Mouse (Mus musculus): ENCODE measurements at regions not wholly inside any gene's neighbourhood (a gene's known extent, or its start where the extent isn't known, plus 50 kb on each side); places are given as distances from the start of the nearest gene placed in this dataset.

DNA sequence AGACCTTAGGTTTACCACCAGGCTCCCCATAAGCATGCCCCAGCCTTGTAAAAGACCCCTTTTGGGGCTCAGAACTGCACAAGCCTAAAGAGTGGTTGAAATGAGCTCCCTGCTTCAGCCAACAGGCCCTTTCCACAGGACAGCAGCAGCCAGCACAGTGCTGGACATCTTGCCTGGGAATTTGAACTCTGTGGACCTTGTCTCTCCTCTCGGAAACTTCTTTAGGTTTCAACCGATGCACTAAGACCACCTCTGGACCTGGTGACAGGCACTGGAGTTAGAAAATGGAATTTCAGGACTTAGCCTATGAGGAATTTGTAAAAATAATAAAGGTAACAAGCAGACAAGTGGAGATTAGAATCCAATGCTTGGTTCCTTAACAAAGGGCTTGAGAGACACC lies 51.2 kb upstream of the Lclat1 start:
- TF ChIP-seq CTCF (IDR thresholded peaks at IDR 0.05; ENCODE audit: low read depth) (no peak), EP300 (IDR thresholded peaks at IDR 0.05; ENCODE audit: low read depth) (no peak)
